Mouse (Mus musculus) olfactory bulb, adult 2 months (tissue): ENCODE results near the gene Lrrtm4.

Source experiments
- CTCF ChIP-seq: fragments of 200-500 bp; IDR thresholded peaks from 2 replicates; pipeline ENCODE4 v1.5.1; 2012; ENCODE audit warnings: low read depth, mild to moderate bottlenecking, low read length, moderate library complexity; ENCODE audit not compliant: insufficient read depth
- POLR2A ChIP-seq: fragments of 200-500 bp; IDR thresholded peaks from 2 replicates; pipeline ENCODE4 v1.6.1; 2012; ENCODE audit warnings: mild to moderate bottlenecking, low read depth, low read length, moderate library complexity; ENCODE audit not compliant: insufficient read depth

- TF ChIP-seq CTCF (no peak), POLR2A (no peak)
Measured at GRCm38 (mm10) chr6:80760641-80761204, 742.0 kb downstream of the Lrrtm4 start.
